Mouse (Mus musculus): Measurements from ENCODE around the gene Dchs2. TPM values are rescaled to one million over a fixed set of nuclear protein-coding genes. Genes with fewer than 3 reads are reported as not detected.

Gene Dchs2
- polyA plus RNA-seq, 1 experiment from 2014 or later = 0.02 TPM

DNA sequence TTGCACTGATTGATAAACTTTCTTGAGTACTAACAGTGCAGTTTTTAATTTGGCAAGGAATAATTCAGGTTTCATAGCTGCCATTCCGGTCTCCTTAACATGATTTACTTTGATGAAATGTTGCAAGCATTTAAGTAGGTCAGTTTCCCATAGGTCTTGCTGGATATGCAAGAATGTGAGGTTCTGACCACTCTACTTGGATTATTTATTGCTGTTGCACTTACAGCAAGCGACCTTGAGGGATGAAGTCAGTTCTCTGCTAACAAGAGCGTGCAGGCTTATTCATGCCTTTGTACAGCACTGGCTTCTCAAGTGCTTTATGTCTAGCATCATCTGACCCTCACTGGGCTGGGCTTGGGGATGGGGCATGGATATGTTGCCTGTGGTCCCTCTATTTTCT lies 35.9 kb downstream of the Dchs2 start:
- Histone ChIP-seq H3K36me3 (replicated peaks; ENCODE audit: insufficient read depth, low read length) (no peaks in the 10 kb centered on the region), H3K27ac (ENCODE audit: low read depth) (no peak overlapping the region), H3K4me2 (ENCODE audit: low read depth, low read length) (no peak overlapping the region), H3K4me1 (ENCODE audit: insufficient read depth) (no peaks in the 10 kb centered on the region), H3K4me3 (ENCODE audit: low read depth, low read length) (no peak overlapping the region), H3K9me3 (ENCODE audit: low read length) (no peaks in the 10 kb centered on the region), H3K9ac (replicated peaks) (no peak overlapping the region), H3K27me3 (ENCODE audit: insufficient read depth, low read length) (no peaks in the 10 kb centered on the region)
- no peak for ATAC-seq
- WGBS (ENCODE audit: insufficient replicate concordance) = 76% methylated on average over 3 of the region's 3 CpGs
- no peak for DNase-seq
- TF ChIP-seq EP300 (IDR thresholded peaks at IDR 0.05; ENCODE audit: low read depth) (no peak), CTCF (IDR thresholded peaks at IDR 0.05; ENCODE audit: low read depth) (no peak)

DNA sequence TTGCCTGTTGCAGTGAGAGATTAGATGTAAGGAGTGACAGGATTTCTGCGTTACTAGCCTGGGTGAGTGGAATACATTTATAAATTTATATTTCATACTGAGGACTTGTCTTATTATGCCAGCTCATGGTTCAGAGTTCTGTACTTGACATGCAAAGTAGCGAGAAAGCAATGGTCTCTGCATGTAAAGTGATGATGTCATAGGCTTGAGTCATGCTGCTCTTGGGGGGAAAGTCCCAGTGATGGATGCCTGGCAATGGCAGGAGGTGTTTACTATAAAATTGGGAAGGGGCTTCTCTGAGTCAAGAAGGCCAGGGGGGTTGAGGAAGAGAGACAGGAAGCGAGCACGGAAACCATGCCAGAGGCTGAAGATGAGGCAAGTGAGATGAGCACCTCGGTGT lies 57.8 kb downstream of the Dchs2 start:
- no peak overlapping the region for H3K9ac ChIP-seq (replicated peaks)
- WGBS (ENCODE audit: insufficient replicate concordance) = 76% methylated on average over 5 of the region's 5 CpGs
- H3K27ac ChIP-seq (ENCODE audit: low read depth) = no peak overlapping the region
- no peaks in the 10 kb centered on the region for H3K4me1 ChIP-seq (ENCODE audit: insufficient read depth)
- DNase-seq (no peak), ATAC-seq (no peak)
- no peaks in the 10 kb centered on the region for H3K36me3 ChIP-seq (replicated peaks; ENCODE audit: insufficient read depth, low read length)
- H3K27me3 ChIP-seq (ENCODE audit: insufficient read depth, low read length) = no peaks in the 10 kb centered on the region
- H3K4me3 ChIP-seq (ENCODE audit: low read depth, low read length) = no peak overlapping the region
- no peak overlapping the region for H3K4me2 ChIP-seq (ENCODE audit: low read depth, low read length)
- TF ChIP-seq CTCF (IDR thresholded peaks at IDR 0.05; ENCODE audit: low read depth) (no peak), EP300 (IDR thresholded peaks at IDR 0.05; ENCODE audit: low read depth) (no peak)
- no peaks in the 10 kb centered on the region for H3K9me3 ChIP-seq (ENCODE audit: low read length)

DNA sequence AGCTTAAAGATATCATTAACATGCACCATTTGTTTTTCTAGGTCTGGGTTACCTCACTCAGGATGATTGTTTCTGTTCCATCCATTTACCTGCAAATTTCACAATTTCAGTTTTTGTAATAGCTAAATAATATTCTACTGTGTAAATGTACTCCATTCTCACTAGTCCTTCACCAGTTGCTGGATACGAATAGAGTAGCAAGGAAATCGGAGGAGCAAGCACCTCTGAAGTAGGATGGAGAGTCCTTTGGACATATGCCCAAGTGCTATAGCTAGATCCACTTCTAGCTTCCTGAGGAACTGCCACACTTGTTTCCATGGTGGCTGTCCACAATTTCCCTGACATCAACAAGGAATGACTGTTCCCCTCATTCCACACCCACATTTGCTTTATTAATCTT lies 63.5 kb downstream of the Dchs2 start:
- no peak overlapping the region for H3K27ac ChIP-seq (ENCODE audit: low read depth)
- no peaks in the 10 kb centered on the region for H3K27me3 ChIP-seq (ENCODE audit: insufficient read depth, low read length)
- no peak overlapping the region for H3K9ac ChIP-seq (replicated peaks)
- no peak for TF ChIP-seq CTCF (IDR thresholded peaks at IDR 0.05; ENCODE audit: low read depth)
- no peak for TF ChIP-seq EP300 (IDR thresholded peaks at IDR 0.05; ENCODE audit: low read depth)
- H3K4me1 ChIP-seq (ENCODE audit: insufficient read depth) = no peaks in the 10 kb centered on the region
- 79% methylated on average over 2 of the region's 2 CpGs for WGBS (ENCODE audit: insufficient replicate concordance)
- H3K4me2 ChIP-seq (ENCODE audit: low read depth, low read length) = no peak overlapping the region
- no peak for ATAC-seq
- no peak for DNase-seq
- no peak overlapping the region for H3K4me3 ChIP-seq (ENCODE audit: low read depth, low read length)
- H3K9me3 ChIP-seq (ENCODE audit: low read length) = no peaks in the 10 kb centered on the region
- no peaks in the 10 kb centered on the region for H3K36me3 ChIP-seq (replicated peaks; ENCODE audit: insufficient read depth, low read length)

DNA sequence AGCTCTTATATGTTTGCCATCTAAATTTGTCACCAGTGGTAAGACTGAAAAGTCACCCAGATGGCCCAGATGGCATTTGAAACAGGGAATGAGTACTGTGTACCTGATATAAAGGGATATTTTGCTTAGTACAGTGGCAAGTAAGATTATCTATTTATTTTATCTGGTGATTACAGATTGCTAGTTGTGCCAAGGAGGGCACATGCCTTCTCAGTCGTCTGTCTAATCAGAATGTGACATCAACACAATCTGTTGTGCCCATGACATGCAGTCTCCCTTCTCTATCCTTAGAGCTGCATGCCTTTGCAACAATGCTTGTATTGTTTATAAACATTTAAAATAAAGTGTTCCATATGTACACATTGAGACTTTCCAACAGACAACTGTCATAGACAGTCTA lies 64.7 kb downstream of the Dchs2 start:
- 46% methylated on average over 1 of the region's 1 CpGs for whole genome bisulfite sequencing (ENCODE audit: insufficient replicate concordance)
- Histone ChIP-seq H3K4me3 (ENCODE audit: low read depth, low read length) (no peak overlapping the region), H3K4me1 (ENCODE audit: insufficient read depth) (no peaks in the 10 kb centered on the region), H3K36me3 (replicated peaks; ENCODE audit: insufficient read depth, low read length) (no peaks in the 10 kb centered on the region), H3K4me2 (ENCODE audit: low read depth, low read length) (no peak overlapping the region), H3K9ac (replicated peaks) (no peak overlapping the region), H3K9me3 (ENCODE audit: low read length) (no peaks in the 10 kb centered on the region), H3K27me3 (ENCODE audit: insufficient read depth, low read length) (no peaks in the 10 kb centered on the region), H3K27ac (ENCODE audit: low read depth) (no peak overlapping the region)
- DNase-seq (no peak), ATAC-seq (no peak)
- TF ChIP-seq CTCF (IDR thresholded peaks at IDR 0.05; ENCODE audit: low read depth) (no peak), EP300 (IDR thresholded peaks at IDR 0.05; ENCODE audit: low read depth) (no peak)

DNA sequence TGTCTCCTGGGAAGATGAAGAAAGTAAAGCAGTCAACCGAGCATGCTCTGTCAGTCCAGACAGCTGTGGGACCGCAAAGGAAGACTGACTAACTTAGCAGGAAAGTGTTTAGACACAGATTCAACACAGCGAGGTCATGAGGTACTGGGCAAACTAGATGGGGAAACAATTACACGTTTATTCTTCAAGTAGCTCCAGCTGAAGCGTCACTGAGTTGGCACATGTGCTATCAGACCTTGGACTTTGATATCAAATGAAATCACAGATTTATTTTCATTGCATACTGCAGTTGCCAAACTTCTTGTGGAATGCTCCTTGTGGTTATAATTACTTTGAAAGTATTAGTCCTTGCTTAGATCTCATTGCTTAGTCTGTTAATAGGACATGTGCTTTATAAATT lies 67.2 kb downstream of the Dchs2 start:
- H3K4me2 ChIP-seq (ENCODE audit: low read depth, low read length) = no peak overlapping the region
- ATAC-seq (no peak), DNase-seq (no peak)
- TF ChIP-seq EP300 (IDR thresholded peaks at IDR 0.05; ENCODE audit: low read depth) (no peak), CTCF (IDR thresholded peaks at IDR 0.05; ENCODE audit: low read depth) (no peak)
- no peaks in the 10 kb centered on the region for H3K4me1 ChIP-seq (ENCODE audit: insufficient read depth)
- no peaks in the 10 kb centered on the region for H3K9me3 ChIP-seq (ENCODE audit: low read length)
- H3K4me3 ChIP-seq (ENCODE audit: low read depth, low read length) = no peak overlapping the region
- H3K36me3 ChIP-seq (replicated peaks; ENCODE audit: insufficient read depth, low read length) = no peaks in the 10 kb centered on the region
- whole genome bisulfite sequencing (ENCODE audit: insufficient replicate concordance) = 61% methylated on average over 5 of the region's 5 CpGs
- H3K9ac ChIP-seq (replicated peaks) = no peak overlapping the region
- no peaks in the 10 kb centered on the region for H3K27me3 ChIP-seq (ENCODE audit: insufficient read depth, low read length)
- no peak overlapping the region for H3K27ac ChIP-seq (ENCODE audit: low read depth)

DNA sequence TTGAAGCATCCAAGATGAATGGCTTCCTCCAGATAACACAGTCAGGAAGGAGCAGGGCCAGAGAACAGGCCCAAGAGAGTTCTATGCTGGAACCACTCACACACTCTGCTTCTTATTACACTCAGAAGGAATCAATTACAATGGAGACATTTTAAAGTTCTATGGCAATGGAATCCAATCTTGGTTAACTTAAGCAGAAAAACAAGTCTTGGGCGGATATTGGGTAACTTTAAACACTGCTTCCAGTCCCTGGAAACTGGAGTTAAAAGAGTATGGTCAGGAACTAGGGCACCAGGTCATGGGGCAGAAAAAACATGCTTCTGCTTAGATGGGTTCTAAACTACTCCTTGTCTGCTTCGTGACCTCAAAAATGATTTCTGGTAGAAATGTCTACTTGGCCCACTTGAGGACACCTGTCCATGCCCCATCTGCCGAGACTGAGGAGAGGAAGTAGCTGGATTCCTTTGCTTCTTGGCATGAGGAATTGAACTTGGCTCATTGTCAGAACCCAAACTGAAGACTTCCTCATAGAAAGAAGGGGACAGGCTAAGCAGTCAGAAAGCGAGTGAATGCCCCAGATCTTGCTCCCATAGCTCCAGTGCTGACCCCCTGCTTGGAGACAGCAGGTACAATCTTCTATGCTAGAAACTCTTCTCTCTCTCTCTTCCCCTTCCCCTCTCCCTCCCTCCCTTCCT lies 73.7 kb downstream of the Dchs2 start:
- WGBS (ENCODE audit: insufficient replicate concordance) = 49% methylated on average over 4 of the region's 4 CpGs
- Histone ChIP-seq H3K4me2 (ENCODE audit: low read depth, low read length) (no peak overlapping the region), H3K27me3 (ENCODE audit: insufficient read depth, low read length) (no peaks in the 10 kb centered on the region), H3K27ac (ENCODE audit: low read depth) (no peak overlapping the region), H3K4me1 (ENCODE audit: insufficient read depth) (no peaks in the 10 kb centered on the region), H3K4me3 (ENCODE audit: low read depth, low read length) (no peak overlapping the region), H3K9ac (replicated peaks) (no peak overlapping the region), H3K36me3 (replicated peaks; ENCODE audit: insufficient read depth, low read length) (no peaks in the 10 kb centered on the region), H3K9me3 (ENCODE audit: low read length) (no peaks in the 10 kb centered on the region)
- no peak for DNase-seq
- TF ChIP-seq EP300 (IDR thresholded peaks at IDR 0.05; ENCODE audit: low read depth) (no peak), CTCF (IDR thresholded peaks at IDR 0.05; ENCODE audit: low read depth) (no peak)
- ATAC-seq = no peak
